Mouse (Mus musculus): ENCODE measurements around the gene Eif4a3. TPM values are rescaled to one million over a fixed set of nuclear protein-coding genes. Genes with fewer than 3 reads are reported as not detected.

The Eif4a3 gene
- 212 and 226 TPM in 2 replicates for total RNA-seq (2017)

GRCm38 (mm10) chr11:119299391-119300245, at the start of gene Eif4a3:
Gene Eif4a3 (minus strand): TSS chr11:119300089.
- peak; percentile 84 for ATAC-seq (replicated peaks; ENCODE audit: low read depth, poor library complexity, severe bottlenecking)

GRCm38 (mm10) chr11:119347125-119347524, 47.2 kb upstream of the Eif4a3 start:
- peak; percentile 38 for ATAC-seq (replicated peaks; ENCODE audit: low read depth, poor library complexity, severe bottlenecking)

GRCm38 (mm10) chr11:119344865-119345264, 45.0 kb upstream of the Eif4a3 start:
- ATAC-seq (replicated peaks; ENCODE audit: low read depth, poor library complexity, severe bottlenecking): peak; percentile 49

- no peak for ATAC-seq (replicated peaks; ENCODE audit: low read depth, poor library complexity, severe bottlenecking)
Measured at GRCm38 (mm10) chr11:119344178-119344577, 44.3 kb upstream of the Eif4a3 start.

GRCm38 (mm10) chr11:119339637-119340036, 39.7 kb upstream of the Eif4a3 start:
- ATAC-seq (replicated peaks; ENCODE audit: low read depth, poor library complexity, severe bottlenecking): peak; percentile 87

GRCm38 (mm10) chr11:119339179-119339578, 39.3 kb upstream of the Eif4a3 start:
- ATAC-seq (replicated peaks; ENCODE audit: low read depth, poor library complexity, severe bottlenecking): no peak

- no peak for ATAC-seq (replicated peaks; ENCODE audit: low read depth, poor library complexity, severe bottlenecking)
Measured at GRCm38 (mm10) chr11:119338271-119339059, 38.6 kb upstream of the Eif4a3 start.

GRCm38 (mm10) chr11:119331970-119332369, 32.1 kb upstream of the Eif4a3 start:
- 0 out of 2 replicates have a peak, but pooled peaks have one; percentile 15 for ATAC-seq (replicated peaks; ENCODE audit: low read depth, poor library complexity, severe bottlenecking)

- no peak for ATAC-seq (replicated peaks; ENCODE audit: low read depth, poor library complexity, severe bottlenecking)
Measured at GRCm38 (mm10) chr11:119330592-119330991, 30.7 kb upstream of the Eif4a3 start.

GRCm38 (mm10) chr11:119325068-119325467, 25.2 kb upstream of the Eif4a3 start:
- ATAC-seq (replicated peaks; ENCODE audit: low read depth, poor library complexity, severe bottlenecking): no peak

GRCm38 (mm10) chr11:119322521-119322920, 22.6 kb upstream of the Eif4a3 start:
- ATAC-seq (replicated peaks; ENCODE audit: low read depth, poor library complexity, severe bottlenecking): no peak

- no peak for ATAC-seq (replicated peaks; ENCODE audit: low read depth, poor library complexity, severe bottlenecking)
Measured at GRCm38 (mm10) chr11:119316720-119317119, 16.8 kb upstream of the Eif4a3 start.

GRCm38 (mm10) chr11:119314252-119314936, 14.5 kb upstream of the Eif4a3 start:
- ATAC-seq (replicated peaks; ENCODE audit: low read depth, poor library complexity, severe bottlenecking): no peak

GRCm38 (mm10) chr11:119310621-119311020, 10.7 kb upstream of the Eif4a3 start:
- no peak for ATAC-seq (replicated peaks; ENCODE audit: low read depth, poor library complexity, severe bottlenecking)

GRCm38 (mm10) chr11:119307916-119308315, 8.0 kb upstream of the Eif4a3 start:
- no peak for ATAC-seq (replicated peaks; ENCODE audit: low read depth, poor library complexity, severe bottlenecking)

- no peak for ATAC-seq (replicated peaks; ENCODE audit: low read depth, poor library complexity, severe bottlenecking)
Measured at GRCm38 (mm10) chr11:119307658-119307867, 7.7 kb upstream of the Eif4a3 start, which contains the start of gene Card14. Gene Card14 (plus strand): TSS chr11:119307768.

GRCm38 (mm10) chr11:119306762-119307657, 7.1 kb upstream of the Eif4a3 start:
- no peak for ATAC-seq (replicated peaks; ENCODE audit: low read depth, poor library complexity, severe bottlenecking)

- ATAC-seq (replicated peaks; ENCODE audit: low read depth, poor library complexity, severe bottlenecking): peak; percentile 84
Measured at GRCm38 (mm10) chr11:119304904-119305712, 5.2 kb upstream of the Eif4a3 start.

GRCm38 (mm10) chr11:119300986-119301385, 1.1 kb upstream of the Eif4a3 start:
- ATAC-seq (replicated peaks; ENCODE audit: low read depth, poor library complexity, severe bottlenecking): no peak

Measured in common myeloid progenitor, adult 5-6 weeks (primary cell).